Comparison of ENCODE assay signal across 9 mouse cellular contexts in genomic region chr15:10951951-10952759, GRCm38 (mm10). TPM values are rescaled to one million over a fixed set of nuclear protein-coding genes. Genes with fewer than 3 reads are reported as not detected.
DNase-seq lines count a peak whose midpoint lies in the region; ATAC-seq and TF ChIP-seq lines count a peak whose summit lies in the region.
"Had no signal": no experiment of that assay in that cellular context is flagged by ENCODE, and none has a peak within 500 bp of the region (broad histone marks: within the 10 kb centered on the region; RNA-seq: fewer than 3 reads in every experiment).

TSS of gene C1qtnf3 (plus strand) at chr15:10952332.

- H3K36me3 ChIP-seq in hindbrain, embryonic 15.5 days, result no peaks in the 10 kb centered on the region
- no peaks in the 10 kb centered on the region for H3K36me3 ChIP-seq in midbrain, embryonic 16.5 days (ENCODE audit: control insufficient read depth, insufficient read depth, low read length)
- no peaks in the 10 kb centered on the region for H3K36me3 ChIP-seq in forebrain, embryonic 10.5 days (replicated peaks)

- ATAC-seq in hindbrain, embryonic 15.5 days (ENCODE audit: low FRiP score, low read depth), result peak; percentile 82
- ATAC-seq in midbrain, embryonic 16.5 days, result no peak
- ATAC-seq in granulocyte monocyte progenitor cell, adult 5-6 weeks (replicated peaks; ENCODE audit: poor library complexity, severe bottlenecking), result no peak

- H3K4me3 ChIP-seq in gastrocnemius, adult 2 months, result peak within 1 kb of the TSS; percentile 65
- peak within 1 kb of the TSS; percentile 7; the same call in 1 of the 2 replicates for H3K4me3 ChIP-seq in hindbrain, embryonic 15.5 days
- H3K4me3 ChIP-seq in midbrain, embryonic 16.5 days (ENCODE audit: low read depth, low read length), result no peak within 1 kb of the TSS
- H3K4me3 ChIP-seq in forebrain, embryonic 10.5 days, result no peak within 1 kb of the TSS

- TF ChIP-seq CTCF in gastrocnemius, adult 2 months (IDR thresholded peaks at IDR 0.05), result no peak

- H3K9ac ChIP-seq in hindbrain, embryonic 15.5 days, result no peak within 1 kb of the TSS
- no peak within 1 kb of the TSS for H3K9ac ChIP-seq in midbrain, embryonic 16.5 days (ENCODE audit: low read depth, low read length)

- H3K4me1 ChIP-seq in hindbrain, embryonic 15.5 days (replicated peaks), result peaks cover 7% of the 10 kb centered on the region
- H3K4me1 ChIP-seq in midbrain, embryonic 16.5 days (ENCODE audit: control insufficient read depth, insufficient read depth, low read length), result peaks cover 3% of the 10 kb centered on the region; the same call in 1 of the 2 replicates
- peaks cover 8% of the 10 kb centered on the region; the same call in 1 of the 2 replicates for H3K4me1 ChIP-seq in forebrain, embryonic 10.5 days

- DNase-seq in gastrocnemius, adult 2 months, result peak; percentile 34
- no peak for DNase-seq in gastrocnemius, adult 8-10 months (ENCODE audit: low spot score in 2 of 2)
- DNase-seq in cerebellum, postnatal 10 days, result peak; percentile 38 to 40
- DNase-seq in right cerebral cortex, postnatal 10 days (ENCODE audit: low spot score in 2 of 2), result no peak
- no peak for DNase-seq in forebrain, embryonic 10.5 days (ENCODE audit: extremely low spot score, low spot score)

- peak within 1 kb of the TSS; percentile 54 for H3K27ac ChIP-seq in gastrocnemius, adult 2 months
- H3K27ac ChIP-seq in hindbrain, embryonic 15.5 days (replicated peaks), result 0 out of 2 replicates have a peak within 1 kb of the TSS, but pooled peaks have one; percentile 19
- peak within 1 kb of the TSS; percentile 14; the same call in 1 of the 2 replicates for H3K27ac ChIP-seq in midbrain, embryonic 16.5 days (ENCODE audit: low read length)
- no peak within 1 kb of the TSS for H3K27ac ChIP-seq in forebrain, embryonic 10.5 days

- no peaks in the 10 kb centered on the region for H3K9me3 ChIP-seq in hindbrain, embryonic 15.5 days
- H3K9me3 ChIP-seq in midbrain, embryonic 16.5 days (replicated peaks; ENCODE audit: control insufficient read depth, low read length, poor library complexity, severe bottlenecking), result no peaks in the 10 kb centered on the region
- H3K9me3 ChIP-seq in forebrain, embryonic 10.5 days, result no peaks in the 10 kb centered on the region

- peak within 1 kb of the TSS; percentile 39 for H3K4me2 ChIP-seq in hindbrain, embryonic 15.5 days
- 0 out of 2 replicates have a peak within 1 kb of the TSS, but pooled peaks have one; percentile 13 for H3K4me2 ChIP-seq in midbrain, embryonic 16.5 days (ENCODE audit: low read length)

- H3K27me3 ChIP-seq in hindbrain, embryonic 15.5 days, result no peaks in the 10 kb centered on the region
- H3K27me3 ChIP-seq in midbrain, embryonic 16.5 days (ENCODE audit: control insufficient read depth, insufficient read depth, low read depth, low read length), result no peaks in the 10 kb centered on the region
- H3K27me3 ChIP-seq in forebrain, embryonic 10.5 days (ENCODE audit: poor library complexity, severe bottlenecking), result no peaks in the 10 kb centered on the region

- 53% methylated on average over 23 of the region's 23 CpGs for WGBS in hindbrain, embryonic 15.5 days
- 71% methylated on average over 23 of the region's 23 CpGs for WGBS in midbrain, embryonic 16.5 days
- 87% methylated on average over 23 of the region's 23 CpGs for WGBS in forebrain, embryonic 10.5 days

- intact Hi-C loops in gastrocnemius, adult 2 months (cut with DNase I), result no loop called here

RNA-seq across cellular contexts. Expression of gene C1qtnf3, which starts in this region (rescaled TPM):
- total RNA-seq in gastrocnemius, adult 2 months (2021), result 1 to 10 TPM in 1 of 2 experiments, under 1 TPM in 1; 0.31 to 1.5 TPM
- under 1 TPM in 3 of 4 experiments, not detected in 1; 0.21 to 0.45 (median 0.24) TPM for total RNA-seq in gastrocnemius, adult 8-10 months (2022)
- 3.2 and 3.6 TPM in 2 replicates for polyA plus RNA-seq in hindbrain, embryonic 15.5 days (2015; fragmentation: Nextera tagmentation; extraction: Ambion mirVana)
- polyA plus RNA-seq in midbrain, embryonic 16.5 days (2015; fragmentation: Nextera tagmentation; extraction: Ambion mirVana), result 0.51 and 1.0 TPM in 2 replicates
- 0.17 TPM in 1 of 2 replicates, not detected in the other for polyA plus RNA-seq in forebrain, embryonic 10.5 days (2016; fragmentation: Nextera tagmentation; extraction: Ambion mirVana)
- not detected in 2 replicates for total RNA-seq in granulocyte monocyte progenitor cell, adult 5-6 weeks (2014; fragmentation: Nextera tagmentation)
- not detected in 2 replicates for total RNA-seq in granulocyte monocyte progenitor cell, adult 5-6 weeks (2017)
- polyA plus RNA-seq: spleen, adult 2 months had no signal

Comparison
In these comparisons a context has a peak if more than half of its experiments do, and no peak if none do; other contexts are left out.
1. DNase-seq: peak in gastrocnemius, adult 2 months (single experiment) and cerebellum, postnatal 10 days (2 of 2); none in gastrocnemius, adult 8-10 months (0 of 2), right cerebral cortex, postnatal 10 days (0 of 2) and forebrain, embryonic 10.5 days (single experiment).
2. H3K4me3 ChIP-seq: peak in gastrocnemius, adult 2 months (single experiment) and hindbrain, embryonic 15.5 days (single experiment); none in midbrain, embryonic 16.5 days (single experiment) and forebrain, embryonic 10.5 days (single experiment).